Mouse (Mus musculus) right cerebral cortex, postnatal 10 days (tissue): ENCODE data around the gene Zfp799.
"Not testable (repeated sequence)": the region's sequence is repeated elsewhere in the genome, so short reads cannot be mapped to it uniquely, and the experiment has no call there.

Source experiments
- DNase-seq, 2 experiments: peaks; one replicate each; pipeline ENCODE4 v3.0.0; 2021; ENCODE audit warnings: low spot score in 2 of 2

Zfp799 gene

DNA sequence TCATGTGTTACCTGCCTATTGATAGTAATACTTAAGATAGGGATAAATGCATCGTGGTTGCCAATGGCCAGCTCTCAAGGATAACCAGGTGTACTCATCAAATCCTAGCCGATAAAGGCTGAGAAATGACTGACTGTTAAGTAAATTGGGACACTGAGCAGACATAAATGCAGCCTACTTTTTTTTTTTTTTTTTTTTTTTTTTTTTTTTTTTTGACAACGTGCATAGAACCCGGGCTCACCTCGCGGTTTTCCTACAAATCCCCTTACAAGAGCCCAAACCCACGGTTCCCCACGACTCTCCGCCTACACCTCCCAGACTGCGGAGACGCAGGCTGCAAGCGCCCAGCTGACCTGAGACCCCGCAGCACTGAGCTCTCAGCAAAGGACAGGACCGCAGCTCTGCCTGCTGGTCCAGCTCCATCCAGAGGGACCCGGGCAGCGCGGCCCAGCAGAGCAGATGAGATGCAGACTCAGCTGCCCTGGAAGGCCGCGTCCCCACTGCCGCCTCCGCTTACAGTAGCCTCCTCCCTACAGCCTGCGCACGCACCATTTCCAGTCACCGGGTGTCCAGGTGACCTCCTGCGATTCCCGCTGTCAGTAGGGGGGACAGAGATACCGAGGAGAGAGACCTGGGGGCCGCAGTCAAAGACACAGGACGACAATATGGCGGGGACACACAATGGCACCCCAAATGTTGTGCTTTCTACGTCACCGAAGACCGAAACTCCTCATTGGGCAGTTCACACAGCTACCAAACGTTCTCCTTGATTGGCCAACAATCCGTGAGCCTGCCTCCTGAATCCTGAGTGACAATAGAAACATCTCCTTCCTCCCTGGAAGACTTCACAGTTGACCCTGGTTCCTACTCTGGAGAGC, at the start of gene Zfp799:
Gene Zfp799, minus strand, starts transcription at position 722 of the 878 bp plus-strand sequence.
- DNase-seq, result peak; percentile 89 to 94

DNA sequence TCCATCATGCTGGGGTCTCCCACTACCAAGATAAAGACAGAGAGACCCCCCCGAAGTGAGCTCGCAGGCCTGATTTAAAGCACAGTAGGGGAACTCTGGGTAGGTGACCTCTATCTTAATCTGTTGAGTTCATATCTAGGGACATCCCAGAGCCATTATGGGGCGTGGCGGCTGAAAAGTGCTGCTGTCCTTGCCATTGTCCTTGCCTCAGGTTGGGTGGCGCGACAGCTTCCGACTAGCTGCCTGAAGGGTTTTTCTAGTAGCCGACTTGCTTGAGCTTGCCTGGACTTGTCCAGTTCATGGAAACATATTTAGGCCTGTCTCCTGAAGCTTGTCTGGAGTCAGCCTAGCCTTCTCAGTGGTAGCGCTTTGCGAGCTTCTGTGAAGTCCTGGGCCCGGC, 48.7 kb upstream of the Zfp799 start:
- no peak for DNase-seq

DNA sequence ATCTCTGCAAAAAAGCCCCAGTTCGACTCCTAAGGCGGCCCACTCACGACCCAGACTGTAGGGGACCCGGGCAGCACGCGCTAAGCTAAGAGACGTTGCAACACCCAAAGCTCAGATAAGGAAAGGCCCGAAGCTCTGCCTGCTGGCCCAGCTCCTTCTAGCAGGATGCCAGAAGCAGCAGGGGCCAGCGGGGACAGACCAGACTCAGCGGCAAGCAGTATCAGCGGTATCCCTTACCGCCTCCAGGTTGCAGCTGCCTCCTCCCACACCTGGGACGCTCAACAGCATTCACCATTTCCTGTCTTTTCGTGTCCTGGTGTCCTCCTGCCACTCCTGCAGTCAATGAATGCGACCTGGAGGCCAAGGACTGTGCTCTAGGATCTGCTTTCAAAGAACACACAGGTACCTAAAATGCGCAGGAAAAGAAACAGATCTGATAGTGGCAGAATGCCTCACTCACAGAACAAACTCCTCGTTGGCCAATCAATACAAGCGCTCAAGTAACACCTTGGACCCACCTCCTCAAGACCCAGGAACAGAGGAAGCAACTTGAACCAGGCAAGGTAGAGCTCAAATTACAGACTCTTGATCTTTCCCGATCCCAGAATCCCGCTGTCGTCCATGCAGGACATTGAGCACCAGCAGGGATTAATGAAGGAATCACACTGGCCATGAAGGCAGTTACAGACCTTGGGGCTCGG, 47.6 kb upstream of the Zfp799 start:
- DNase-seq, result no peak

DNA sequence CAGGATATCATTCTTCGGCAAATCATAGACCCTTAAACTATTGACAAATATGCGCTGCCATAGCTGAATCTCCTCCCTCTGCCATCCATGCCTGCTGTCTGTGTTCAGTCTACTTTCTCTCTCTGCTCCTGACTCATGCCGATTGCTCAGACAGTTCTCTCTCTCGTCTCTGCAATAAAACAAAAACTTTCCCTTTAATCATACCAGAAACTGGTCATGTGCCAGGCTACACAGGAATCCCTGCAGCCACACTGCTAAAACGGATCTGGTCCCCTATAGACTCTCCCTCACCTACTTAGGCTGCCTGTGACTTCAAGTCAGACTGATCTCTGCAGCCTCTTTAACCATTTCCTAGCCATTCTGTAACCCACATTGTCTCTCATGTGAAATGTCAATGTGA, 42.6 kb upstream of the Zfp799 start:
- no peak for DNase-seq

DNA sequence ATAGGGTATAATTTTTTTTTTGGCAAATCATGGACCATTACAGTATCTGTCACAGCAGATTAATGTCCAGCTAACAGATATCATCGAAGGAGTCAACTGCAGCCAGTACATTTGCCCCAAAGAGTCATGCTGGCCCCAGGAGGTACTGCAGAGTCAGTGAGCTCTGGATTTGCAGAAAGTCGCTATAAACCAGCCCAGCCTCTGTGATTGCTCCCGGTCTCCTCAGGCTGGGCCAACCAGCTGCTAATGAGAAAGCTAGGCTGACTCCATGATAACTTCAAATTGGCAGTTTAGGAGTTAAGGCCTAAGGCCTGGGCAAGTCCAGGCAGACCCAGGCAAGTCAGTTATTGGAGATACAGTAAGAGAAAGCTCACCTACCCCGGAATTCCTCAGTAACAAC, 42.0 kb upstream of the Zfp799 start:
- no peak for DNase-seq

DNA sequence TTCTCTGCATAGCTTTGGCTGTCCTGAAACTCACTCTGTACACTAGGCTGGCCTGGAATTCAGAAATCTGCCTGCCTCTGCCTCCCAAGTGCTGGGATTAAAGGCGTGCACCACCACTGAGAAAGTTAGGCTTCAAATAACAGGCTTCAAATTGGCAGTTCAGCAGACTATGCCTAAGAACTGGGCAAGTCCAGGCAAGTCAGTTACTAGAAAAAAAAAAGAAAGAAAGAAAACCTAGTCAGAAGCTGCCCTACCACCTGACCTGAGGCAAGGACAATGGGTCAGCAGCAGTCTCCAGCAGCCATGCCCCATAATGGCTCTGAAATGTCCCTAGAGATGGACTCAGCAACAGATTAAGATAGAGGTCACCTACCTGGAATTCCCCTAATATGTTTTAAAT, 41.4 kb upstream of the Zfp799 start:
- no peak for DNase-seq

DNA sequence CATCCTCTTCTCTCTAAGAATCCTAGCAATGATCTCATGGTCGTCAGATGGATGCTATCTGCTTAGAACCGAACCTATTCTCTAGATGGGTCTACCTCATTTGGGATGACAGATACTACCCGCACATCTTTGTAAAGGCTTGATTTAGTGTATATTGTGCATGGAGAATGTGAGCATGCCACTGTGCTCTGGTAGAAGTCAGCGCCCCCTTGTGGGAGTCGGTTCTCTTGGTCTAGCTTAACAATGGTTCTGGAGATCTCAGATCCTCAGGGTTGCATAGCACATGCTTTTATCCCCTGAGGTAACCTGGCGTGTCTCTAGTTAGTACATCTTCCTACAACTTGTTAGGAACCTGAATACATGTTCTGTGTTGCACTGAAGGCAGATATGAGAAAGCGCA, 37.2 kb upstream of the Zfp799 start:
- not testable (repeated sequence) for DNase-seq

DNA sequence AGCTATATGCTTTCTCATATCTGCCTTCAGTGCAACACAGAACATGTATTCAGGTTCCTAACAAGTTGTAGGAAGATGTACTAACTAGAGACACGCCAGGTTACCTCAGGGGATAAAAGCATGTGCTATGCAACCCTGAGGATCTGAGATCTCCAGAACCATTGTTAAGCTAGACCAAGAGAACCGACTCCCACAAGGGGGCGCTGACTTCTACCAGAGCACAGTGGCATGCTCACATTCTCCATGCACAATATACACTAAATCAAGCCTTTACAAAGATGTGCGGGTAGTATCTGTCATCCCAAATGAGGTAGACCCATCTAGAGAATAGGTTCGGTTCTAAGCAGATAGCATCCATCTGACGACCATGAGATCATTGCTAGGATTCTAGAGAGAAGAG, 26.7 kb upstream of the Zfp799 start:
- DNase-seq, result not testable (repeated sequence)

DNA sequence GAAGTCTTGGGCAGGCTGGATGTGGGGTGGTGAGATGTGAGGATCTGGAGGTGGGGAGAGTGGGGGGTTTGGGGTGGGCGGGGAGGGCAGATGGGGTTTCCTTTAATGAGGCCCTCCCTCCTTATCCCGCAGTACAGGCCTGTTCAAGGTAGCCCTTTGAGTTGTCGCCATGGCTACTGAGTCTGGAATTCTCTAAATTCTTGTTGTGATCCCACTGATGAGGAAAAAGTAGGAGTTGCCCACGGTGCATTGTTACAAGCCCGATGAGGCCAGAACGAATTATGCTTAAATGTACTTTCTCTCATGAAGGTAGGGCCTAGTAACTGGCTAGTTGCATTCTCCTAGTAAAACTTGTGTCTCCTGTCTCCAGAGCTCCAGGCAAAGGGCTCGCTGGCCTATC, 21.5 kb upstream of the Zfp799 start:
- DNase-seq, result no peak

DNA sequence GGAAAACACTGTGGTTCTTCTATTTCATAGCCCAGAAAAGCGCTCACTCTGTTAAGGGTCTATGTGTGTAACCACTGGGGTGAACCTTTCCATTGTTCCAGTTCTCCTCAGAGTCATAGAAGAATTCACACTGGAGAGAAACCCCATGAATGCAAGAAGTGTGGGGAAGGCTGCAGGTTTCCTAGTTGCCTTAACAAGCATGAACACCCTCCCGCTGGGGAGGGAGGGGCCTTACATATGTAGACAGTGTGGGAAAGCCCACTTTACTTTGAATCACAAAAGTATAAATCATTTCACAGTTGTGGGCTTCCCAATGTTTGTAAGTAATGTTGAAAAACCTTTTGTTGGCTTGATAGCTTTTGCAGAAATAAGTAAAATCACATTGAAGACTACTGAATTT, 11.3 kb upstream of the Zfp799 start:
- no peak for DNase-seq

DNA sequence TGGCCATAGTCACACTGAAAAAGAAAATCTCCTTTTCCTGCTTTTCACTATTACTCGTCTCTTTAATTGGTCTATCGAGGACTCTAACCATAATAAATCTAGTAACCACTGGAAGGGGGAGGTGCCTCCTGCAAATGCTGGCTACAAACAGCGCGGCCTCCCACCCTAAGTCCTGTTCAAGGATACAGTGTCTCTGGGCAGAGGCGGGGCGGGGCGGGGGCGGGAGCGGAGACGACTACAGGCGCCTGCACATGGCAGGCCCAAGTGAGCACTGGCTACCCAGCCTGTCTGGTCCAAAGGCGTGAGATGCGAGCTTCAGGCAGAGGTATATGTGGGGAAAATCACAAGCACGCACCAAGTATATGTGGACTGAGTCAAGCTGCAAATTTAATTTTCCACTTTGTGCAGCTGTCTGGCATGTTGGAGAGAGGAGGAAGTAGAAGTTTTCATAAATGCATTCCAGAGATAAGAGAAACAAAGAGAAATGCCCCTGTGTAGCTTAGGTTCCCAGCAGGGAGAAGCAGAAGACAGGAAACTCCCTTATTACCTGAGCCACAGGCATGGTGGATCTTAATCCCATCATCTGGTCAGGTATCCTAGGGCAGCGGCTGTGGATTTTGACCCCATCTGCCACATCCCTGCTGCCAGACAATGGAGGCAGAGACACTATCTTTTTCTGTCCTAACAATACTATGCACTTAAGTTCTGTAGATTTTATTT, 9.2 kb upstream of the Zfp799 start:
- DNase-seq, result no peak

DNA sequence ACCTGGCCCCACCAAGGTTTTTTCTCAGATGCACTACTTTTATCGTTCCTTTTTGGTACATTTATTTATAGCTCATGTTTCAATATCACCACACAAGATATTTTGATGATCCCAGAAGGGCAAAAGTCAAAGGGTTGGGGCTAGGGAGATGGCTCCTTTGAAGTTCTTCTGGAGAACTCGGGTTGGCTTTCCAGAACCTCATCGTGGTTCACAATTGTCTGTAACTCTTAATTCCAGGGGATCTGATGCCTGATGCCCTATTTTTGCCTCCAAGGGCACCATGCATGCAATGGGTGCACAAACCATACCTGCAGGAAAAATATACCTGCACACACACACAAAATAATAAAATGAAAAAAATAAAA, 339 bp upstream of the Zfp799 start:
- no peak for DNase-seq

DNA sequence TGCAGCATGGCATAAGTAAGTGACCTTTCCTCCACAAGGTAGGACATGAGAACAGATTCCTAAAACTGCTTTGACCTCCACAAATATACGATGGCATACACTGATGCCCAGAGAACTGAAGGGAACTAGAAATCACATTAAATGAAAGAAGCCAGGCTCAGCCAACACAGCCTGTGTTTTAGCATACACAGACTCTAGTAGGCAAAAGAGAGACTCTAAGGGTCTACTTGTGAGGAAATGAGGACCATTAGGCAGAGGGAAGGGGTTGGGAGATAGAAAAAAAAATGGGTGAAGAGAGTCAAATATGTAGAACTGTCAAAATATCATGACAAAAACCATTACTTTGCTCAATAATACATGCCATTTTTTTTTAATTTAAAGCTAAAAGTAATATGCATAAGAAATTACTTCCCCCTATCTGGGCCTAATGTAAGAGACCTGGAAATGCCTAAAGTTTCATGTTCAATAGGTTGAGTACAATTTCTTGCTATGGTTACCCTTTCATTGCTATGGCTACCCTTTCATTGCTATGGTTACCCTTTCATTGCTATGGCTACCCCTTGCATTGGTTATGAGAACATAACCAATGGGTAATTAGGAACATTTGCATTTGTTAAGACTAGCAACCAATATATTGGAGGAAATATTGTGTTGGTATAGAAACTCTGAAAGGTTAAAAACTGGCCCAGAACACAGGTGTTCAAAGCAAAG, 13.8 kb downstream of the Zfp799 start:
- DNase-seq, result no peak

DNA sequence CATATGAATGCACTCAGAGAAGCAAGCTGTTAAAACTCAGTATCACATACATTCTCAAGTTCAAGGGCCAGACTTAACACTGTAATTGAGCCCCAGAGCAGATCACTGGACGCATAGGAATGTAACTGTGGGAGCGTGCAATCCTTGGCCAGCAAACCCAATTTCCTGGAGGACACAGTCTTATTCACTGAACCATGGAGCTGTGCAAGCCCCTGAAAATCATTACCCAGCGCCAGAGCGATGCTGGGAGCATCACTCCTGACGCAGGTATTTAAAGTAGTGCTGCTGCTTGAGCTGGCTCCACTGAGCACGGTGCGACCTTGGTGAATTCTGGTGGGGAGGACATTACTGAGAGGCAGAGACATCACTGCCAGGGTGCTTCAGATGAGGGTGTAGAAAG, 15.9 kb downstream of the Zfp799 start:
- no peak for DNase-seq

DNA sequence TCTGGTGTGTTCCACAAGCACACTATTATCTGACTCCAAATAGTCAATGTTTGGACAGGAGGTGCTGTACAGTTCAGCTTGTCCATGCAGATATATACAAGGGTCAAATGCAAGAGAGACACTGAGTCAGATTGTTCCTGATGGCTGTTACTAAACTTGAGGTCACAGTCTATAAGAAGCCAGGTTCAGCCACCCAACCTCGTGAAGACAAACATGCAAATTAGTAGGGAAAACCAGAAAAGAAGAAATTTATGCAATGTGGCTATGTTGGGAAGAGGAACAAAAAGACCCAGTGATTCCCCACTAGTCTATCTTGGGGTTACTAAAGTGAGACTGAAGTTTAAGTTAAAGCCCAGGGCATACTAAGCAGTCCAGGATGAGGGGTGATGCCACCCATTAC, 19.4 kb downstream of the Zfp799 start:
- no peak for DNase-seq

DNA sequence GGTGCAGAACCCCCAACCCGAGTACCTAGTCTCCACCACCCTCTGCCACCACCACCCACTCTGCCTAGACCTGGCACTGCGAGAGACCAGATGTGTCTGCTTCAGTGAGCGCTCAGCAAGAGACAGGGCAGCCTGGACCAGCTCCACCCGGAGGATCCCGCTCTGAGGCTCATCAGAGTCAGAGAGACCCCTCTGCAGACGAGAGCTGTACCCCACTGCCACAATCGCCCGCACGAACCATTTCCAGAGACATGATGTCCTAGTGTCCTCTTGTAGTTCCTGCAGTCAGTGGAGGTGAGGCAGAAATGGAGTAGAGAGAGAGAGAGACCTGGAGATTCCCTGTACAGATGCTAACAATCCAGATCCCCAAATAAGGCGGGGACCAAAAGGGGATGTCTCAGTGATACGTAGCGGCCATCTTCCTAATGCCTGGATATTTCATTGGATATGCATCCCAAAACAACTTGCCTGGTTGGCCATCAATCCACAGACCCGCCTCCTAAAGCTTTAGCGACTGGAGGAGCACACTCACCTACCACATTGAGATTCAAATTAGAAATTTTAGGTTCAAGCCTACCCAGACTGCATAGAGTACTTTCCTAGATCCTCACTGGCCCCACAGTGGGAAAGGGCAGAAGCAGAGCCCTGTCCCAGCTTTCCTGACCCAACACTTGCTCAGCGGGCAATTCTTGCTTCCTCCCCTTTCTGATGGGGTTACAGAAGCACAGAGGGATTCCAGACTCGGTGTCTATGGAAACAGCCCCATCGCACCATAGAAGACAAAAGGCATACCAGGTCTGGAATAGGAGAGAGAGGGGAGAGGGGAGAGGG, 20.3 kb downstream of the Zfp799 start, which contains the start of gene Zfp811:
Gene Zfp811, minus strand, starts transcription at position 388 of the 831 bp plus-strand sequence.
- DNase-seq, result peak; percentile 78 to 88

DNA sequence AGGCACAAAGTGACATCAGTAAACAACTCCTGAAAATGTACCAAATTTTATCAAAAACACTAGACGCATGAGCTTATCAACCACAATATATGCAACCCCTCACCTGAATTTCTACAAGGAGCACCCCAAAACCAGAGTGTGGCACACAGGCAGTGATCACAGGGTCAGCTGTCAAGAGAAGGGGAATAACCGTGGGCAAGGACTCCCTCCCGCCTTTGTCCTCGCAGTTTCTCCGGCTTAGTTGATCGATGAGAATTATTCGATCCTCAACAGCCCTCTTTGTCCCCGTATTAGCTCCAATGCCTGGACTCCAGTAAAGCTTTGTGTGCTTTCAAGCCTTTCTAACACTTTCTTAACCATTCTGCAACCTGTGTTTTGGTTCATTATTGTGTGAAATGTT, 21.1 kb downstream of the Zfp799 start:
- no peak for DNase-seq

DNA sequence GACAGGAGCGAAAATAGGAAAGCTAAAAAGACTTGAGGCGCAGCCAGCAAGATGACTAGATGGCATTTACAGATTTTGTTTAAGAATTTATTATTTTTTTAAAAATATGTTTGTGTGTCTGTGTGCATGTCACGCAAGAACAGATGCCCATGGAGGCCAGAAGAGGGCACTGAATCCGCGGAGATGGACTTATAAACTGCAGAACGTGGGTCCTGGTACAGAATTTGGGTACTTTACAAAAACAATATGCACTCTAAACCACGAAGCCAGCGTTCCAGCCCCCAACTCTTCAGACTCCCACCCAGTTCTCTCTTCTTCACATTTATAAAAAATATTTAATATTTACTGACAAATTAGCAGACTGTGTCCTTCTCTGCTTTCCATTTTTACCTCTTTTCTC, 40.8 kb downstream of the Zfp799 start:
- DNase-seq, result no peak

DNA sequence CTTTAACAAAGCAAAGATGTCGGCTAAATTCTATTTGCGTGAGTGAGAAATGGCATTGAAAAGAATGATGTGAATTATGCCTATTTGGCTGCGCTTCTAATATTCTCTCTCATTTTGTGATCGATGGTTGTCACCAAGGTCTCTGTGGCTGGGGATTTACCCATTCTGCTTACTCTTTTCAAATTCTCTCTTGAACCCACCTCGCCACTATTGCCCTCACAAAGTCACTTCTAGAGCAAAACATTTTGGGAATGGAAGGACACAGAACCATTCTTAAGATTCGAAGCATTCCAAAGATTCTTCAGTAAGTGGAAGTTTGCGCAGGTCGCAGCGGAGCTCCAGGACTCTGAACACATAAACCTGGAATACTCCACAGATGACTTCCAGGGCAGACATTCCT, 41.5 kb downstream of the Zfp799 start:
- no peak for DNase-seq

DNA sequence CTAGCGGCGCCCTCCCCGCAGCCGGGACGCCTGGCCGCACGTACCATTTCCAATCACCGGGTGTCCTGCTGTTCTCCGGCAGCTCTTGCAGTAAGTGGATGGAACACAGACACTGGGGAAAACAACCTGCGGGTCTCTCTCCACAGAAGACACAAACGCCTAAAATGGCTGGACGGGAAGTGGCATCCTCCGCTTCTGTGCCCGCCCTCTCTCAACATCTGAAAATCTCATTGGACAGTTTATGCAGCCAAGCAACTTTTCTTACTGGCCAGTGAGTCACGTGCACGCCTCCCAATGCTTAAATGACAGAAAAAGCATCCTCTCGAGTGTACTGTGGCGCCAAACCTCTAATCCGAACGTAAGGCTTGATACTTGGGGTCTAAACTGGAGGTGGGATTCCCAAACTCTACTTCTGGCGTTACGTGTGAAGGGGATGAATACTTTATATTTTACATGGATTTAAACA, 41.9 kb downstream of the Zfp799 start, which contains the start of gene Zfp871:
Gene Zfp871, minus strand, starts transcription at position 194 of the 466 bp plus-strand sequence.
- peak; percentile 93 to 97 for DNase-seq
